Mouse (Mus musculus): ENCODE measurements around the gene Exoc6.

DNA sequence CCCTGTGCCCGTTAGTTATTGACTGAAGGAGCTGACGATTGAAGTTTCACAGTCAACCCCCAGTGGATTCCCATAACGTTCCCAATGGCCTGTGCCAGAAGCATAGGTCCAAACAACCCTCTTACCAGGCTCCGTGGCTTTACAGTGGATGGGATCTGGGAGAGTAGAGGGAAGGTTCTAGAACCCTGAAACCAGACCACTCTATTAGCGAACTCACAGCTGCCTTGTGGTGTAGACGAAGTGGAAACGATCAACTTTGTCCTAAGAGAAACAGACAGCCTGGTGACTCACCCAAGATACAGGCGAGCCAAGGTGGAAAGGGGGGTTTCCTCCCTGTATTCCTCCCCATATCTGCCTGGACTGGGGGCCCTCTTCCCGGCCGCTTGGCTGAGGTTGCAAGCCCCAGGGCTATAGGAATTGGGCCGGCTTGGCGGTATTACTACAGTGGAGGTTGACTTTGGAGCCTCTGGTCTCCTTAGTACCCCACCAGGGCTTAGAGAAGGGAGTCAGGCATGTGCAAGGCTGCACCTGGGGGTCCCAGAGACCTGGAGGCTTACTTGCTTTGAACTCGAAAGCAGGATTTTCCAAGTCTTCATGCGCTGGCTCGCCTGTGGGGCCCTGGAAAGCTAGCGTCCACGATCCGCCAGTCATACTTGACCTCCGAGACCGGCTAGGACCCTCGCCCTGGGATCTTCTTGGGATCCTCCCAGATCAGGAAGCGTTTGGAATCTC, 146.6 kb downstream of the Exoc6 start:
- TF ChIP-seq CTCF (IDR thresholded peaks at IDR 0.05; ENCODE audit: low read depth), result no peak
- no peak for TF ChIP-seq EP300 (IDR thresholded peaks at IDR 0.05; ENCODE audit: low read depth)
